Mouse (Mus musculus) hematopoietic stem cell, adult 5-6 weeks (primary cell): ENCODE measurements around the gene Gm20605. TPM values are rescaled to one million over a fixed set of nuclear protein-coding genes. Genes with fewer than 3 reads are reported as not detected.
A peak's percentile ranks its signal among the peaks of the same experiment; 100 is the strongest.

ENCODE experiments used
- ATAC-seq, 2 experiments: fragments of 125-278 bp in 1 of 2; replicated peaks in 1 of 2; 2 replicates each; pipeline ENCODE4 v1.8.0; 2016 to 2017; ENCODE audit warnings: inconsistent platforms in 2 of 2, mild to moderate bottlenecking in 2 of 2, moderate number of reproducible peaks in 2 of 2, low read depth in 1 of 2, moderate TSS enrichment in 1 of 2; ENCODE audit not compliant: low FRiP score in 2 of 2, poor library complexity in 2 of 2, severe bottlenecking in 2 of 2, insufficient read depth in 1 of 2, low TSS enrichment in 1 of 2
- total RNA-seq: library from RNA; stranded (forward); fragments of 172-1452, 232-1000 nt; gene quantifications from 2 replicates; pipeline ENCODE4 v1.2.3, GENCODE M21; 2017

The Gm20605 gene
- 4.0 and 6.4 TPM in 2 replicates for total RNA-seq

DNA sequence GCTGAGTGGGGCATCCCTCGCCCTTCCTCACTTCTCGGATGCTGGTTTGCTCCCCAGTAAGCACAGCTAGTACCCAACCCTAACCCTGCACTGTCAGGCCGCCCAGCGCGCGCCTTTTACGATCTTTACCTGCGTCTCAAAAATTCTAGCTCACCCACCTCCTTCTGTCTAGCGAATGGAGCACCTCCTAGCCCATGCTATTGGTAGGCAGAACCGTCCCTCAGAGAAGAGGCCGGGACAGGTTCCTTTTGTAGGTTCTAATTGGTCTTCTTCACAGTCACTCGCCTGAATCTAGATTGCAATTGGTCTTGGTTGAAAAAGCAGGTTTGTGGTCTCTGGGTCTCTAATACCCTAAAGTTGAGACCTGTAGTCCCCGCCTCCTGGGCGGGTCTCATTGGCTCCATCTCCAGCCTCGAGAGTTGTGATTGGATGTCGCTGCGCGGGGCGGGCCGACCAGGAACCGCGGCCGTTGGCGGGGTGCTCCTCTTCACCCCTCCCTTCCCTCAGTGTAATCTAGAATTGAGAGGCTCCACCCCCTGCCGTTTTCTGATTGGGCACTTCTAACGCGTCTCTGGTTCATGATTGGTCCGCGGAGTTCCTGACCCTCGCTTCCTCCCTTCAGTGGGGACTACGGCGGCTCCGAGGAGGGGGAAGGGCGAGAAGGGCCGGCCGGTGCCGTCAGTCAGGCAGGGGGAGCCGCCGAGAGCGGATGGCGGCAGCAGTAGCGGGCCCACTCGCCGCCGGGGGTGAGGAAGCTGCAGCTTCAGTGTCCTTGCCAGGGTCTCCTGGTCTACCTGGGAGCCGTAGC is at the start of gene Gm20605, which contains the start of the genes Fbxo24 and Lrch4:
Gene Gm20605 (plus strand): TSS at position 678 of the 808 bp plus-strand sequence.
Gene Fbxo24 (minus strand): TSS at position 505 of the 808 bp plus-strand sequence.
Gene Lrch4 (plus strand): TSS at position 624 of the 808 bp plus-strand sequence.
- ATAC-seq = peak; percentile 85 to 88

DNA sequence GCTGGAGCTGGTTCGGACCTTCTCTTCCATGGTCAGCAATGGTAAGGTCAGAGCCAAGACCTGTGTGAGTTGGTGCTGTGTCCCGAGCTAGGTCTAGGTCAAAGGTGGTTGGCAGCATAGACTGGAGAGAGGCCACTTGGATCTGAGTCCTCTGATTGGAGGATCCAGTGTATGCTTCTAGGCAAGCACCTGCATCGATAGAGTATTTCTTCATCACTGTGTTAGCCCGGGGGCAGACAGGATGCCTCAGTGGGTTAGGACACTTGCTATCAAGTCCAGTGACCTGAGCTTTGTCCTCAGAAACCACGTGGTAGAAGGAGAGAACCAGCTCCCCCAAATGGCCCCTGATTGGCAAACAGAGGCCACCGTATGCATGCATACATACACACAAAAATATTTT is 48.7 kb upstream of the Gm20605 start:
- ATAC-seq = no peak

DNA sequence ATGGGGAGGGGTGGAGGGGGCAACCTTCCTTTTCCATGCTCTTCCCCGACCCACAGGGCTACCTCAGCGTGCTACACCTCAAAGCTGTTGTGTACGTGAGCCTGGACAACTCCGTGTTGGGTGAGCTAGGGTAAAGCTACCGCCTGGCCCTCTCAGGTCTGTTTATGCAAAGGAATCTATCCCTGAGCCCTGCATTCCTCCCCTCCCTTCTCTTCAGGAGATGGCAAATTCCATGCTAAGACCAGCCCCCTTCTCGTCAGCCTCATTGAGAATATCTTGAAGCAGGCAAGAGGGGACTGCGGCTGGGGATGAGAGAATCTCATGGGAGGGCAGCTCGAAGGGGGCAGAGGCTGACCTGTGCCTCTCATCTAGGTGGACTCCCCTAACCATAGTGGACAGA is 46.3 kb upstream of the Gm20605 start:
- ATAC-seq = no peak

DNA sequence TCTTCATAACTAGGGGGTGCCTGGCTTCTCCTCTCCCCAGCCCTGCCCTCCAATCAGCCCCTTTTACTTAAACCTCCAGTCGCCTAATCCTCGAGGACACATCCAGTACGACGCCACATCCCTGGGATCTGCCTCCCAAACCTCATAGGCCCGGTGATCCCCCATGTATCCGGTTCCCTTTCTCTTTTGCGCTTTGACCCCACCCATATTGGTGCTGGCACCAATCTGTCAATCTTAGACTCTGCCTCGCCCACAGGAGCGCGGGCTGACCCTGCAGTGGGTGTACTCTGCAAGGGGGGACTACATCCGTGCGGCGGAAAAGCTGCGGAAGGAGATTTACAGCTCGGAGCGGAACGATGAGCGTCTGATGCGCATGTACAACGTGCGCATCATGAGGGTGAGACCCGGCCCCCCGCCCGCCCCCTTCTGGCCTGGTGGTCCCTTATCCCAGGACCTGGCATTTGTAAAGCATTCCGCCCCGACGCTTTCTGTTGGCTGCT is 45.3 kb upstream of the Gm20605 start:
- ATAC-seq = no peak

DNA sequence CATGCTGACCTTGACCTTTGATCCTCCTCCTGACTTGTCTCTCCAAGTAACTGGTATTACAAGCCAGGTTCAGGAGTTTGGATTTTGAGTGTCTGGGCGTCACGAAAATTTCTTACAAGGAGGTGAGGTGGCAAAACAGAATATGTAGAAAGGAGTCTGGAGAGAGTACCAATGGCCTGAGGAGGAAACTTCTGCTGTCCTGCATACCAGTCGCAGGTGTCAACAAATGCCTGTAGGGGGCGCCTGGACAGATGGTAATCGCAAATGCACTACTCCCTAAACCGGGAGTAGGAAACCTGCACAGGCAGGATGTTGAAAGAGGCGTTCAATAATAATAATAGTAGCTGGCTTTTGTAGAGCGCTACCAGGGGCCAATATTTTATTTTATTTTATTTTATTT is 44.0 kb upstream of the Gm20605 start:
- peak in 1 of 2 experiments; percentile 71; a peak in 3 of 4 replicates for ATAC-seq

DNA sequence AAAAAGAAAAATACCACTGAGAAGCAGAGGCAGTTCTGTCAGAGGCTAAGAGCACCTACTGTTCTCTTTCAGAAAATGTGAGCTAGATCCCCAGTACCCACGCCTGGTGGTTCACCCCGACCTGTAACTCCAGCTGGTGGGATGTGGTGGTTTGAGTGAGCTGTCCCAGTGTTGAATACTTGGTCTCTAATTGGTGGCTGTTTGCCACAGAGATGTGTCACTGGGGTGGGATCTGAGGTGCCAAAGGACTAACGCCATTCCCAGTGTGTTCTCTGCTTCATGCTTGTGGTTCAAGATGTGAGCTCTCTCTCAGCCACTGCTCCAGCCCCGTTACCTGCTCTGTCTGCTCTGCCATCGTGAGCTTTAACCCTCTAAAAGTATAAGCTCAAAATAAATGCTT is 38.5 kb upstream of the Gm20605 start:
- no peak for ATAC-seq

DNA sequence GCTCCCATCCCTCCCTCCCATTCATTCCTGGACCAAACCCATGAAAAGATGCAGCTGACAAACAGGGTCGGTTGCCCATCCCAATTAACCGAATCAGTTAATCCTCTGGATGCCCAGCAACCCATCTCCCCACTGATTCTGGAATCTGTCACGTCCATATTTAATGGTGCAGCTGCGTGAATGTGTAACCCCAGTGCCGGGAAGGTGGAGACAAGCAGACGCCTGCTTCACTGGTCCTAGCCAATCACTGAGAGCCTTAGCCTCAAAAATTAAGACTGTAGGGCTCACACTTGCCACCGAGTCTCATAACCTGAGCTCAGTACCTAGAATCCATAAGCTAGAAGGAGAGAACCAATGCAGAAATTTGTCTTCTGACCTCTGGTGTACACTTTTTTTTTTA is 33.1 kb upstream of the Gm20605 start:
- no peak for ATAC-seq

DNA sequence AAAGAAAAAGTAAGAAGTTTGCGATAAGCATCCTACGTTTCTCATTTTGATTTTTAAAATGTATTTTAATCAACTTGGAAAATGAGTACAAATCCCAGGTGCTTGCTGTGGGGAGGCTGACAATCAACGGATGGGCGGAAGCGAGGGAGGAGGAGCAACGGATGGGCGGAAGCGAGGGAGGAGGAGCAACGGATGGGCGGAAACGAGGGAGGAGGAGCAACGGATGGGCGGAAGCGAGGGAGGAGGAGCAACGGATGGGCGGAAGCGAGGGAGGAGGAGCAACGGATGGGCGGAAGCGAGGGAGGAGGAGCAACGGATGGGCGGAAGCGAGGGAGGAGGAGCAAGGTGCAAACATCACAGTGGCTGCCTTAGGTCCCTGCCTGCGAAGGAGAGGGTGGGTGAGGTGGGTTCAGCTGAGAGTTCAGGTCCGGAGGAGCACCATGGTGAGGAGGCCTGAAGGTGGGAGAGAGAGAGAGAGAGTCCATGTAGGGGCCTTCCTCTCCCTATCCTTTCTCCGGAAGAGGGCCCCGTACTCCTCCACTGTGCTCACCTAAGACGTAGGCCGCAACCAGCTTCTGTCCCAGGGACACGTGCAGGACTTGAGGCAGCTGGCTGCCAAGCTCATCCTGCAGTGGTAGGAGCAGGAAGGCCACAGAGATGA is 32.2 kb upstream of the Gm20605 start:
- ATAC-seq = peak; percentile 18 to 20; a peak in 1 of 4 replicates

DNA sequence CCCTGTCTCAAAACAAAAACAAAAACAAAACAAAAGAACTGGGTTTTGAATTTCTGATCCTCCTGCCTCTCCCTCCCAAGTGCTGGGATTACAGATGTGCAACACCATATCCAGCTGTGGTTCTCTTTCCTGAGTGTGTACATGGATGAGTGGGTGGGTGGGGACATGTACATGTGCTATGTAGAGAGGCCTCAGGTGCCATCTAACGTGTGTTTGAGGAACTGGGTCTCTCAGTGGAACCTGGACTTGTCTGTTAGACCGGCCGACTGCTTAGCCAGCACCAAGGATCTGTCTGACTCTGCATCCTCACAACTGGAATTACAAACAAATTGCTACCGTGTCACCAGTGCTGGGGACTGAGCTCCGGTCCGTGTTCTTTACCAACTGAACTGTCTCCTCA is 31.4 kb upstream of the Gm20605 start:
- no peak for ATAC-seq

DNA sequence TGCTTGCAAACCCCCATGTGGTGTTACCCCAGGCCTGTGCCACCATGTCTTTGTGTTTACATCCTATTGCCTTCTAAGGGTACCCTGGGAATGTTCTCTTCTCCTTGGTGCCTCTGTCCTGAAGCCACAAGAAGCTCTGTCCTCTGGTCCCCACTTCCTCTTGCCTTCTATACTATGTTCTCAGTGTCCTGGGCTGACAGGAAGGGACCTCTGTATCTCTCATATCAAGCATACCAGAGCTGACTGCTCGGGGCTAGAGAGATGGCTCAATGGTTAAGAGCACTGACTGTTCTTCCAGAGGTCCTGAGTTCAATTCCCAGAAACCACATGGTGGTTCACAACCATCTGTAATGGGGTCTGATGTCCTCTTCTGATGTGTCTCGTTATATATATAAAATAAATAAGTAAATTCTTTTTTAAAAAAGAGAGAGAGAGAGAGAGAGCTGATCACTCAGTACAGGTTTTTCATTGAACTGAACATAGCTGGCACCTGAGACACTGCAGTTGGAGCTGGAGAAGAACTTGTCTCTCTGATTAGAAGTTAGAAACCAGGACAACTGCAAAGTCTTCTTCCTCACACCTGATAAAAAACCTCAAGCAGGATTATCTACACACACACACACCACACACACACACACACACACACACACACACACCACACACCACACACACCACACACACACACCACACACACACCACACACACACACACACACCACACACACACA is 30.7 kb upstream of the Gm20605 start:
- ATAC-seq = no peak

DNA sequence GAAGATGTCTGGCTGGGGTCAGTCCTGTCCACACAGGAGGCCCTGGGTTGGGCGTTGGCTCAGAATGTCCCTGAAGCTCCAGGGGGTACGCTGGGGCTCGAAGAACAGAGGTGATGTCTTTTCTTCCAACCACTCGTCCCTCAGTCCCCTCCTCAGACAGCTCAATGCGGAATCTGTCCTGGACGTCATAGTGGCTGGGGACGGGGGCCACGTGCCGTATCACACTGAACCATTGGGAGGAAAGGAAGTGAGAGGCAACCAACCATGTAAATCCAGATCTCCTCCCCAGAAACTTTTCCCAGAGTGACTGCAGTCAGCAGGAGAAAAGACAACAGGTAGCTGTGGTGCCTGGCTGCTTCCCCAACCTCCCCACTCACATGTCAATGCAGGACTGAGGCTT is 29.4 kb upstream of the Gm20605 start:
- ATAC-seq = no peak

DNA sequence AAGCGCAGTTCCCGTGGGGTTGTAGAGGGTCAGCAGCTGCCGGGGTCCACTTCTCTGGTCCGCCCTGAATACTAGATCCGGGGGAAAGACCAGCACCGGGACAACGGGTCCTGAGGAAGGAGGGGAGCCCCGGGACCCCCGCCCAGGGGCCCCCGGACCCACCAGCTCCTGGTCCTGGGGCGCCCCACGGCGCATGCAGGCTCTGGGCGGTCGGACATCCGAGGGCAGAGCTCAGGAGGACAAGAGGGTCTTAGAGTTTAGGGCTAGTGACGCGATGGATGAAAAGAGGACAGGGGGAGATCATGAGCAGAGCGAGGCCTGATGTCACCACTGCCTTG is 28.7 kb upstream of the Gm20605 start:
- ATAC-seq = peak in 1 of 2 experiments; percentile 10; a peak in 1 of 4 replicates

DNA sequence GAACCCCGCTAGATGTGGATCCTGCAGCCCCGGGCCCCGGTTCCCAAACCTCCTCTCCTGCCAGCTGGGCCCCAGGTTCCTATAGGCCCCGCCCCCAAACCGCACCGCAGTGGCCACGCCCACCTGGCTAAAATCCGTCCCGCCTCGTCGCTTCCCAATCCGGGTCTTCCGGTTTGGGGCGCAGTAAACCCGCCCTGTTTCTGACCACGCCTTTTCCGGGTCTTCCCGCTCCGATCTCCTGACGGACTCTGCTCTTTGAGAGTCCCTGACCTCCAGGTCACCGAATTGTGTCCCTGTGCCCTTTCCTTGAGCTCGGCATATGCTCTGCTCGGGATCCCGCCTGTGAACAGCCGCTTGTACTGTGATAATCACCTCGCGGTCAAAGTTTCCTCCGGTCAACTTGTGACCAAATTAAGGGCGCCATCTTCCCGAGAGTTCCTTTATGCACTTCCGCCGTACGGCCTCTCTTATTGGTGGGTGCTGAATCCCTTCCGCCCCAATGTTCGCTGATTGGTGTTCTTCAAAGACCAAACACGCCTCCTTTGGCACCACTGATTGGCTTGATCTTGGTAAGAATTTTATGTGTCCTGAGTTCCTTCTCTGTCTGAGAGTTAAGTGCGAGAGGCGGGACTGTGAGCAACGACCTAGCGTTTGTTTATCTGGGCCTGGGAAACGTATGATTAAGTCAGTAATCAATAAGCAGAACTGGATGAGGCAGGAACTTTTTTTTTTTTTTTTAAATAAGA is 28.2 kb upstream of the Gm20605 start, which contains the start of gene Mospd3:
Gene Mospd3 (minus strand): TSS at position 440 of the 746 bp plus-strand sequence.
- peak; percentile 94 to 95 for ATAC-seq

DNA sequence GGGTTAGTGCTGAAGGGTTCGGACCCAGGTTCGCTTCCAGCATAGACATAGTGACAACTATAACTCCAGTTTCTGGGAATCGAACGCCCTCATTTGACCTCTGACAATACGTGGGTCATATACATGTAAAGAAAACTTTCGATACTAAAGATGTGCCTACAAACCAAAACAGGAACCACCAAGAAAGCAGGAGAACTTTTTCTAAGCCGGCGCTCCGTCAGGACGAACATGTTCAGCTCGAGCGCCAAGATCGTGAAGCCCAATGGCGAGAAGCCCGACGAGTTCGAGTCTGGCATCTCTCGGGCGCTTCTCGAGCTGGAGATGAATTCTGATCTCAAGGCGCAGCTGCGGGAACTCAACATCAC is 27.6 kb upstream of the Gm20605 start:
- ATAC-seq = no peak

DNA sequence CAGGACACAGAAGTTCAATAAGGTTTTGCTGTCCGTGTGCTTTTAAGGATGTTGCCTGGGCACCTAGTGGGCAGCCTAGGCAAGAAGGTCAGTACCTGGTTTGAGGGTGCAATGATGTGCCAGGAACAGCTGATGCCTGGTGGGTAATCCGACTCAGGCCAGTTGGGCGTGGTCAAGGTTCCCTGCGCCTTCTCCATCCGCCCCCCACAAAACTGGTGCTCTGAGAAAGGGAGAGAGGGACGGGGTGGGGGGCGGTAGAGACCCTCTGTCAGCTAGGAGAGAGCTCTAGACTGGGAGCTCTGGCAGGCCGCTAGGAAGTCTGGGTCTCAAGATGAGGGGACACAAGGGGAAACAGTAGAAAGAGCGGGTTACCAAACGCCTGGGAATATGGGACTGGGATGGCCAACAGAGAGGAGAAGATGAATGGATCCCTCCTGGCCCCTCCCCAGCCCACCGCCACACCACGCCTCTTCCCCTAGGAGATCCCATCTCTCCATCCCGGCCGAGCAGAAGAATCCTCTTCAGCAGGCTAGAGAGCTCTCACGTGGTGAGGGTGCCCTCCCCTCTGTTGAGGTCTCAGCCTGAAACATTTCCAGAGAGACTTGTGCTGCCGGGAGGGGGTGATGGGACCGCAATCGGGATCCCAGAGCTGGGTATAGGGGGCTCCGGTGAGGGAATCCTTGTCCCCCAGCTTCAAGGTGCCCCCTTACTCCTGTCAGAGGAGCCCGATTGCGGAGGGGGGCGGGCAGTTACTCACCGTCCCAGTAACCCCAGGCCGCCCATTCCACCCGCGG is 20.9 kb upstream of the Gm20605 start:
- ATAC-seq = no peak

DNA sequence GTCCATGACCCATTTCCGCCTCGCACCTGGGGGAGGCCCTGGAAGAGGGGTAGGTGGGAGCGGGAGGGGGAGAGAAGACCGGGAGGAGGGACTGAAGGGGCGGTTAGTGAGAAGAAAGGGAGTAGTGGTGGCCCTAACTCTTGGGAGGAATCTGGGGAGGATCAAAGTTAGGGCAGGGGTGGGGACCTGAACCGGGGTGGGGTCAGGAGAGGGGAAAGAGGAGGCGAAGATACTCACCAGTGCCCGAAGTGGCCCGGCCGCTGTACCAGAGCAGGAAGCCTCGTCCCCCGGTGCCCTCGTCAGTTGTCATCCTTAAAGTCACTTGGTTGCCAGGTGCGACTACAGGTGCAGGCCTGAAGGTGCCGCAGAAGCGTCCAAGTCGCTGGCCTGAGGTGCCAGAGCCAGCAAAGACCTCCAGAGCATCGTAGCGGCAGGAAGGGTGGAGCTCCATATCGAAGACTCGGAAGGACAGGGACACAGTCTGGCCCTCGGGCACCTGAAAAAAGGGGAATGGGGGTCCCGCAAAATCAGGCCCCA is 20.3 kb upstream of the Gm20605 start:
- ATAC-seq = no peak
